8 mouse cellular contexts compared by ENCODE assay signal in genomic region chr1:87620211-87620668, GRCm38 (mm10). TPM values are rescaled to one million over a fixed set of nuclear protein-coding genes. Genes with fewer than 3 reads are reported as not detected.
DNase-seq lines count a peak whose midpoint lies in the region; ATAC-seq and TF ChIP-seq lines count a peak whose summit lies in the region.

Inpp5d (plus strand) TSS chr1:87620312.

- H3K9ac ChIP-seq in intestine, embryonic 16.5 days (ENCODE audit: low read depth, low read length): peak within 1 kb of the TSS; percentile 51
- H3K9ac ChIP-seq in limb, embryonic 15.5 days: no peak within 1 kb of the TSS
- no peak within 1 kb of the TSS for H3K9ac ChIP-seq in neural tube, embryonic 15.5 days (replicated peaks)

- H3K27me3 ChIP-seq in intestine, embryonic 16.5 days (replicated peaks; ENCODE audit: control insufficient read depth, insufficient read depth, low read length): no peaks in the 10 kb centered on the region
- no peaks in the 10 kb centered on the region for H3K27me3 ChIP-seq in limb, embryonic 15.5 days
- no peaks in the 10 kb centered on the region for H3K27me3 ChIP-seq in neural tube, embryonic 15.5 days (replicated peaks)

- DNase-seq in left cerebral cortex, adult 2 months (ENCODE audit: extremely low spot score in 1 of 2, low spot score in 2 of 2): no peak
- no peak for DNase-seq in left cerebral cortex, adult 11 months (ENCODE audit: low spot score)
- DNase-seq in cerebellum, adult 9-11 months: no peak
- no peak for DNase-seq in right cerebral cortex, adult 2 months (ENCODE audit: low spot score in 2 of 2)

- intact Hi-C loops in left cerebral cortex, adult 2 months (cut with DNase I): no loop called here

- no peak for TF ChIP-seq CTCF in left cerebral cortex, adult 2 months (IDR thresholded peaks at IDR 0.05)

- H3K36me3 ChIP-seq in intestine, embryonic 16.5 days (ENCODE audit: control insufficient read depth, insufficient read depth, low read length): no peaks in the 10 kb centered on the region
- H3K36me3 ChIP-seq in limb, embryonic 15.5 days: no peaks in the 10 kb centered on the region
- H3K36me3 ChIP-seq in neural tube, embryonic 15.5 days: no peaks in the 10 kb centered on the region

- peak within 1 kb of the TSS; percentile 31 for H3K4me3 ChIP-seq in left cerebral cortex, adult 2 months
- H3K4me3 ChIP-seq in intestine, embryonic 16.5 days (ENCODE audit: low read length): peak within 1 kb of the TSS; percentile 34
- peak within 1 kb of the TSS; percentile 16 for H3K4me3 ChIP-seq in limb, embryonic 15.5 days
- no peak within 1 kb of the TSS; the same call in 1 of the 2 replicates for H3K4me3 ChIP-seq in neural tube, embryonic 15.5 days (replicated peaks)

- peak; percentile 52 for ATAC-seq in erythroid progenitor cell, adult 5-6 weeks (replicated peaks; ENCODE audit: low FRiP score, poor library complexity, severe bottlenecking)
- no peak; the same call in 1 of the 2 replicates for ATAC-seq in intestine, embryonic 16.5 days
- ATAC-seq in limb, embryonic 15.5 days (ENCODE audit: insufficient number of reproducible peaks, low FRiP score, low TSS enrichment, low read depth): no peak
- no peak for ATAC-seq in neural tube, embryonic 15.5 days (ENCODE audit: low FRiP score)

- H3K4me2 ChIP-seq in intestine, embryonic 16.5 days (ENCODE audit: low read depth, low read length): 0 out of 2 replicates have a peak within 1 kb of the TSS, but pooled peaks have one; percentile 30
- 0 out of 2 replicates have a peak within 1 kb of the TSS, but pooled peaks have one; percentile 10 for H3K4me2 ChIP-seq in limb, embryonic 15.5 days
- H3K4me2 ChIP-seq in neural tube, embryonic 15.5 days: peak within 1 kb of the TSS; percentile 11; the same call in 1 of the 2 replicates

- 74% methylated on average over 12 of the region's 12 CpGs for WGBS in intestine, embryonic 16.5 days
- 75% methylated on average over 12 of the region's 12 CpGs for WGBS in limb, embryonic 15.5 days
- WGBS in neural tube, embryonic 15.5 days: 82% methylated on average over 12 of the region's 12 CpGs

- no peaks in the 10 kb centered on the region for H3K9me3 ChIP-seq in intestine, embryonic 16.5 days (ENCODE audit: control insufficient read depth, low read length)
- no peaks in the 10 kb centered on the region for H3K9me3 ChIP-seq in limb, embryonic 15.5 days
- no peaks in the 10 kb centered on the region for H3K9me3 ChIP-seq in neural tube, embryonic 15.5 days (replicated peaks)

- H3K4me1 ChIP-seq in intestine, embryonic 16.5 days (ENCODE audit: control insufficient read depth, insufficient read depth, low read length): no peaks in the 10 kb centered on the region
- H3K4me1 ChIP-seq in limb, embryonic 15.5 days: no peaks in the 10 kb centered on the region
- H3K4me1 ChIP-seq in neural tube, embryonic 15.5 days: no peaks in the 10 kb centered on the region

- H3K27ac ChIP-seq in left cerebral cortex, adult 2 months: peak within 1 kb of the TSS; percentile 69
- H3K27ac ChIP-seq in intestine, embryonic 16.5 days (ENCODE audit: low read length): no peak within 1 kb of the TSS; the same call in 1 of the 2 replicates
- H3K27ac ChIP-seq in limb, embryonic 15.5 days: 0 out of 2 replicates have a peak within 1 kb of the TSS, but pooled peaks have one; percentile 23
- no peak within 1 kb of the TSS for H3K27ac ChIP-seq in neural tube, embryonic 15.5 days (replicated peaks)

RNA-seq across cellular contexts. Expression of gene Inpp5d, which starts in this region (rescaled TPM):
- total RNA-seq in left cerebral cortex, adult 2 months (2021): 10 to 100 TPM; 16.7 to 20.1 TPM
- 23.1 and 27.0 TPM in 2 replicates for total RNA-seq in erythroid progenitor cell, adult 5-6 weeks (2015; ENCODE audit: low replicate concordance)
- total RNA-seq in erythroid progenitor cell, adult 5-6 weeks (2017; ENCODE audit: low replicate concordance): 15.1 TPM in 2 replicates
- 3.4 and 5.3 TPM in 2 replicates for polyA plus RNA-seq in intestine, embryonic 16.5 days (2015; fragmentation: Nextera tagmentation; extraction: Ambion mirVana)
- 7.2 and 8.8 TPM in 2 replicates for polyA plus RNA-seq in limb, embryonic 15.5 days (2015; fragmentation: Nextera tagmentation; extraction: Ambion mirVana)
- 3.2 and 7.6 TPM in 2 replicates for polyA plus RNA-seq in neural tube, embryonic 15.5 days (2015; fragmentation: Nextera tagmentation; extraction: Ambion mirVana)

Comparison
In these comparisons a context has a peak if more than half of its experiments do, and no peak if none do; other contexts are left out.
1. H3K27ac ChIP-seq: peak in left cerebral cortex, adult 2 months (single experiment) and limb, embryonic 15.5 days (single experiment); none in intestine, embryonic 16.5 days (single experiment) and neural tube, embryonic 15.5 days (single experiment).
2. Peak in every context shown above with its lines, with median percentiles within 50 percentile points of each other: H3K4me2 ChIP-seq.